Mouse (Mus musculus): ENCODE data around the gene Rab40c. TPM values are rescaled to one million over a fixed set of nuclear protein-coding genes. Genes with fewer than 3 reads are reported as not detected.

Rab40c gene
- polyA plus RNA-seq, 1 experiment from 2014 or later = 6.5 TPM

DNA sequence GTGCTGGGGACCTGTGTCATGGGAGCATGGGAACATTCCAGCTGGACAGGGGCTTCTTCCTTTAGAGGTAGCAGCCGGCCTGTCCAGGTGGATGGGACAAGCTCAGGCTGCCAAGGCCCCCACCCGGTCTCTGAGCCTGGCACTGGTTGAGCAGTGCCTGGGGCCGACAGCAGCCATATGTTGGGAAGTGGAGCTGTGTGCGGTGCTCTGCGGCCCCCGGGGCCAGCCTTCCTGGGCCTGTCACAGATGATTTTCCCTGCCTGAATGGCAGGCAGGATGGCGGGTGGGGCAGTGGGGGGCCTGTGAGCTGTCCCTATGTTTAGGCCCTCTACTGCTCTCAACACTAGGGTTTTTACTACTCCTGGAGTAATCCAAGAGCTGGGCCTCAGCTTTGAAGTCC, 36.7 kb upstream of the Rab40c start:
- WGBS (ENCODE audit: insufficient replicate concordance) = 78% methylated on average over 7 of the region's 7 CpGs
- Histone ChIP-seq H3K9me3 (replicated peaks) (no peaks in the 10 kb centered on the region), H3K27me3 (peaks cover 30% of the 10 kb centered on the region), H3K4me3 (replicated peaks) (no peak overlapping the region), H3K4me1 (replicated peaks) (peaks cover 43% of the 10 kb centered on the region), H3K9ac (no peak overlapping the region), H3K27ac (peak overlapping the region; percentile 25; the same call in 1 of the 2 replicates), H3K36me3 (peaks cover 43% of the 10 kb centered on the region), H3K4me2 (no peak overlapping the region)
- ATAC-seq (ENCODE audit: low read depth) = no peak
- DNase-seq = no peak

DNA sequence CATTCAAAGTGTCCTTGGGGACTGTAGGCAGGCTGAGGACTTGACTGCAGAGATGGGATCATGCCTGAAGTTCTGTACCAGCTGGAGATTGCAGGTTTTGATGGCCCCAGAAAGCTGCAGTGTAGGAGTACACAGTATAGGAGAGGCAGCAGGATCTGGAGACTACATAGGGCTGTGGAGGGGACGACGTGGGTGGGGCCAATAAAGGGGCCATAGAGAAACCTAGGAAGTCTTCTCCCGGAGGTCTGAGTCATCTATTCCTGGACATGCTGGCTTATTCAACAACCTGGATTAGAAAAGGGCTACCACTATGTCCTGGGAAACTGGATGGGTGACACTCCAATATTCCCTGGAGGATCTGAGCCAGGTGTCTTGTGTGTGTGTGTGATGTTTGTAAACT, 36.2 kb upstream of the Rab40c start:
- no peaks in the 10 kb centered on the region for H3K9me3 ChIP-seq (replicated peaks)
- H3K4me1 ChIP-seq (replicated peaks) = peaks cover 43% of the 10 kb centered on the region
- no peak overlapping the region for H3K9ac ChIP-seq
- no peak overlapping the region for H3K4me2 ChIP-seq
- H3K4me3 ChIP-seq (replicated peaks) = no peak overlapping the region
- H3K27ac ChIP-seq = 0 out of 2 replicates have a peak overlapping the region, but pooled peaks have one; percentile 25
- DNase-seq = no peak
- H3K36me3 ChIP-seq = peaks cover 41% of the 10 kb centered on the region
- peaks cover 35% of the 10 kb centered on the region for H3K27me3 ChIP-seq
- ATAC-seq (ENCODE audit: low read depth) = no peak
- WGBS (ENCODE audit: insufficient replicate concordance) = 49% methylated on average over 3 of the region's 3 CpGs

DNA sequence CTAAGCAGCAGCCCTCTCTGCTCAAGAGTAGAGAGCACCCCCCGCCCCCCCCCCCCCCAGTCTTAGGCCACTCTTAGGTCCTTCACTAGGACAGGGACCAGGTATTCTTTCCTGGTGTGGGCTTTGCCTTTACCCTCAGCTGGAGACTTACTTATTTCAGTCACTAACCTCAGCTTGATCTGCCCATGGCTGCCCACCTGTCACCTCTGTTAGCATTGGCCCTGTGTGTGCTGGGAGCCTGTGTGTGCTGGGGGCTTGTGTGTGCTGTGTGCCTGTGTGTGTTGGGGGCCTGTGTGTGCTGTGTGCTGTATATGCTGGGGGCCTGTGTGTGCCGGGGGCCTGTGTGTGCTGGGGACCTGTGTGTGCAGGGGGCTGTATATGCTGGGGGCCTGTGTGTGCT, 35.1 kb upstream of the Rab40c start:
- Histone ChIP-seq H3K4me2 (no peak overlapping the region), H3K9me3 (replicated peaks) (no peaks in the 10 kb centered on the region), H3K27ac (no peak overlapping the region), H3K36me3 (peaks cover 30% of the 10 kb centered on the region), H3K4me3 (replicated peaks) (no peak overlapping the region), H3K9ac (no peak overlapping the region), H3K4me1 (replicated peaks) (peaks cover 40% of the 10 kb centered on the region), H3K27me3 (peaks cover 45% of the 10 kb centered on the region)
- DNase-seq (no peak), ATAC-seq (ENCODE audit: low read depth) (no peak)
- 74% methylated on average over 2 of the region's 2 CpGs for WGBS (ENCODE audit: insufficient replicate concordance)

DNA sequence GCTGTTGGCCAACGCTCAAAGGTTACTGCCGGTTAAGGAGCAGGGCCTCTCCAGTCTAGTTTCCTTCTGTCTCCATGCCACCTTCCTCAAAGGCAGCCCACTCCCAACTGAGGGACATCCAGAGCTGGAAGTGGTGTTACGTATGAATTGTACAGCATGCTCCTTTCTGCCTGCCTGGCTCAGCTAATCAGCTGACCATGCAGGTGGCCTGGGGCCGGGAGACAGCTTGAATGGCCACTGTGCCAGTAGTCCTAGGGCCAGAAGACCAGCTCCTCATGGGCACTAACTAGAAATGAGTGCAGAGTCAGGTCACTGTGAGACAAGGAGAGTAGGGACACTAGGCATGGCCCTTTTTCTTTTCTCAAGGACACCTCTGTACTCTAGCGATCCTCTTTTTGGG, 33.6 kb upstream of the Rab40c start:
- H3K36me3 ChIP-seq = peaks cover 15% of the 10 kb centered on the region
- no peak overlapping the region for H3K4me2 ChIP-seq
- ATAC-seq (ENCODE audit: low read depth) (no peak), DNase-seq (no peak)
- H3K4me3 ChIP-seq (replicated peaks) = no peak overlapping the region
- H3K27me3 ChIP-seq = peaks cover 51% of the 10 kb centered on the region
- WGBS (ENCODE audit: insufficient replicate concordance) = 74% methylated on average over 5 of the region's 5 CpGs
- H3K9me3 ChIP-seq (replicated peaks) = no peaks in the 10 kb centered on the region
- H3K9ac ChIP-seq = no peak overlapping the region
- peaks cover 39% of the 10 kb centered on the region for H3K4me1 ChIP-seq (replicated peaks)
- no peak overlapping the region for H3K27ac ChIP-seq

DNA sequence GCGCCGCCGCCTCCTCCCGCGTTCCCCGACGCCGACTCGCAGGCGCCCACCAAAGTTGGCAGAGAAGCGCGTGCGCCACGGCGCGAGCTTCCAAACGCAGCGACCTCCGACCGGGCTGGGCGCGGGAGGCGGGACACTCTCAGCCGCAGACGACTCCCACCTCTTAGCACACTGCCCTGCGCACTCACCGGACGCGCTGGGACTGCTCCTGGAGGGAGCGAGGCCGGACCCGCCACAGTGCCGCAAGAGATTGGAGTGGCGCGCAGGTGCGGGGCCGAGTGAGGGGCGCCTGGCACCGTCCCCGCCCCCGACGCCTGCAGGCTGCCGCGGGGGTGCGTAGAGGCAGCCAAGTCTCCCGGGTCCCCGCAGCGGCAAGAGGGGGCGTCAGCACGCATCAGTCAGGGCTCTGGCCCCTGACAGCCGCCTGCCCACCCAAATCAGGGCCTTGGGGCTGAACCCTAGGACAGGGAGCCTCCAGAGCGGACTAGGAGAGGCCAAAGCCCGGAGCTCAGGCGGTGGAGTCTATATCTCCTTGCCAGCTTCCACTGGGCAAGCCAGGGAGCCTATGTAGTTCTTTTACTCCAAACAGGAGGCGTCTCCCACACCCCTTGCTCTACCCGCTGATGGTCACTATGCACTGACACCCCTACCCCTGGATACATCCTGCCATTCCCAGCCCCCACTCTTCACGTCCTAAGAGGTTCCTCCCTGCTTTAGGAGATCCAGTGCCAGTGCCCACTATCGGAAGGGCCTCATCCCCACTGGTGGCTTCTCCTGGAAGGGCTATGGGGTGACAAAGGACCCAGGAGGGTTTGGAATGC, 32.5 kb upstream of the Rab40c start, which contains the start of gene A930017K11Rik:
TSS of gene A930017K11Rik (minus strand) at position 763 of the 821 bp plus-strand sequence.
- peak within 1 kb of the TSS; percentile 70 for H3K4me2 ChIP-seq

DNA sequence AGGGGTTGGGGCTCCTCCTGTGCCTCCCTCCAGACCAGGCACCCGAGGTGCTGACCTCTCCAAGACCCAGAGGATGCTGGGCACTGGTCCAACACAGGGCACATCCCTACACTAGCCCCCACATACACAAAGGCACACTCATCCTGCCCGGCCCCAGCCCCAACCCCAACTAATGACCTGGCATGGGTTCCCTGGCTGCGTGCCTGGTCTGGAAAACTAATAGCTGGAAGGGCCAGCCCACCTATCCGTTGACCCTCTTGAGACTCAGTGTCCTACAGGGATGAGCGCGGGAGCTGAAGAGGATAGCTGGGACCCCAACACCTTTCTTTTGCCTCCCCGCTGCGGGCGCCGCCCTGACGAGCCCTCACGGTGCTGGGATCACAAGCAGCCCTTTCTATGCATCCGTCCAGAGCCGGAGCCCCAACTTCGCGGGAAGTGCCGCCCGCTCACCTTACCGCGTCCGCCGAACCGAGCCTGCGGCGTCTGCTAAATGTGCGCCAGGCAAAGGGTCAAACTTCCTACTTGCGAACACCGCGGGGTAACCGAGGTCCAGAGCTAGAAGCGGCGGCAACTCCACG, 31.8 kb upstream of the Rab40c start:
- no peak overlapping the region for H3K27ac ChIP-seq
- peak overlapping the region; percentile 51; the same call in 1 of the 2 replicates for H3K9ac ChIP-seq
- DNase-seq = no peak
- H3K4me1 ChIP-seq (replicated peaks) = peaks cover 57% of the 10 kb centered on the region
- H3K27me3 ChIP-seq = peaks cover 51% of the 10 kb centered on the region
- peak overlapping the region; percentile 53 for H3K4me3 ChIP-seq (replicated peaks)
- 2% methylated on average over 33 of the region's 33 CpGs for WGBS (ENCODE audit: insufficient replicate concordance)
- H3K9me3 ChIP-seq (replicated peaks) = no peaks in the 10 kb centered on the region
- H3K4me2 ChIP-seq = peak overlapping the region; percentile 70
- no peaks in the 10 kb centered on the region for H3K36me3 ChIP-seq
- ATAC-seq (ENCODE audit: low read depth) = no peak

More for the DNA sequence above, 32.5 kb upstream of the Rab40c start, which contains the start of gene A930017K11Rik:
- Histone ChIP-seq H3K27ac (no peak within 1 kb of the TSS), H3K9me3 (replicated peaks) (no peaks in the 10 kb centered on the region), H3K27me3 (peaks cover 51% of the 10 kb centered on the region), H3K36me3 (0 out of 2 replicates have a peak, but pooled peaks cover 3% of the 10 kb centered on the region), H3K4me1 (replicated peaks) (peaks cover 50% of the 10 kb centered on the region), H3K9ac (peak within 1 kb of the TSS; percentile 51), H3K4me3 (replicated peaks) (peak within 1 kb of the TSS; percentile 53)
- no peak for ATAC-seq (ENCODE audit: low read depth)
- DNase-seq = no peak
- 2% methylated on average over 58 of the region's 58 CpGs for WGBS (ENCODE audit: insufficient replicate concordance)

DNA sequence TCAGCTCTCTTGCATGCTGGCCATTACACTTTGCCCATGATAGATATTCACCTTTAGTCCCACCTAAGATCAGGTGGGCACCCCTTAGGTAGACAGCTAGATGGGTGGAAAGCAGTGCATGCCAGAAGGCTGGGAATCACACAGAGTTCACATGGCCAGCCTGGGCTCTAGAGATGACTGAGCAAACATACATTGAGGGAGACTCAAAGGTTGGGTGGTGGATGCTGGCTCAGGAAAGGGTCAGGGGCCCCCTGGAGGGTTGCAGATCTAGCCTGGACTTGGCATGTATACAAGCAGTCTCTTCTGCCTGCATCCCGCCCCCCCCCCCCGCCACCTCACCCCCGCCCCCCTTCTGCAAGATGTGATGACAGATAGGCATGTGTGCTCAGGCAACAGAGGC, 31.2 kb upstream of the Rab40c start:
- H3K9ac ChIP-seq = no peak overlapping the region
- ATAC-seq (ENCODE audit: low read depth) = no peak
- peaks cover 57% of the 10 kb centered on the region for H3K4me1 ChIP-seq (replicated peaks)
- H3K9me3 ChIP-seq (replicated peaks) = no peaks in the 10 kb centered on the region
- H3K4me3 ChIP-seq (replicated peaks) = no peak overlapping the region
- H3K27me3 ChIP-seq = peaks cover 51% of the 10 kb centered on the region
- H3K36me3 ChIP-seq = no peaks in the 10 kb centered on the region
- DNase-seq = no peak
- 10% methylated on average over 3 of the region's 3 CpGs for WGBS (ENCODE audit: insufficient replicate concordance)
- peak overlapping the region; percentile 70 for H3K4me2 ChIP-seq
- no peak overlapping the region for H3K27ac ChIP-seq

DNA sequence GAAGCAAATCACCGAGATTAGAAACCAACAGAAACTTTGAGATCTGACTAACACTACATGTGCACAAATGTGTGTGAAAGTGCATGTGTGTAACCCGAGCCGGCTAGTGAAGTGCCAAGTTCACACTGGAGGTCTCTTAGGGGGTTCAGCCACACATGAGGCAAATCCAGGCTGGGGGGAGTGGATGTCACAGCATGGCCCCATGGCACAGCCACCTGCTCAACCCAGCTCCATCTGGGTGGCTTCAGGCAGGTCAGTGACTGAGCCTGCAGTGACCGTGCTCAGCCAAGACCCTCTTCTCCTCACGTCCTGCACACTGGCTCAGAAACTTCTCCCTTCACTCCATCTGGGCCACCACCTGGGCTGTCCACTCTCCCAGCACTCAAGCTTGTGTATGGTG, 30.5 kb upstream of the Rab40c start:
- H3K9me3 ChIP-seq (replicated peaks) = no peaks in the 10 kb centered on the region
- H3K4me1 ChIP-seq (replicated peaks) = peaks cover 61% of the 10 kb centered on the region
- no peak overlapping the region for H3K4me3 ChIP-seq (replicated peaks)
- H3K4me2 ChIP-seq = no peak overlapping the region
- H3K27me3 ChIP-seq = peaks cover 51% of the 10 kb centered on the region
- H3K36me3 ChIP-seq = no peaks in the 10 kb centered on the region
- H3K27ac ChIP-seq = no peak overlapping the region
- no peak for ATAC-seq (ENCODE audit: low read depth)
- no peak overlapping the region for H3K9ac ChIP-seq
- 67% methylated on average over 5 of the region's 5 CpGs for WGBS (ENCODE audit: insufficient replicate concordance)
- no peak for DNase-seq

DNA sequence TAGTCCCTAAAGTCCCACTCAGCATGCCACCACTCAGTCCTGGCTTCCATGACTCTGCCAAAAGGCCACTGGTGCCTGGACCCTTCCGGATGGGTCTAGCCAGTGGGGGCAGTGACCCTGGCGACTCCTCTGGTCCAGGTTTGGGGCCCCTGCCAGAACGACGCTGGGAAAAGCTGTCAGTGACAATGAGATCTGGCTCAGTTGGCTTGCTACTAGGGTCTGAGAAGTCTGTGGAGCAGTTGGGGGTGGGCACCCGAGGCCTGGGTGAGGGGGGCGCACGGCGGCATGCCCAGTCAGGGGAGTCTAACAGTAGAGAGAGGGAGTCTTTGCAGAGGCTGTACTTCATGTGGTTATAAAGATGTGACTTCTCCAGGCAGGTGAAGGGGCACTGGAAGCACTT, 28.5 kb upstream of the Rab40c start:
- no peak for ATAC-seq (ENCODE audit: low read depth)
- H3K9me3 ChIP-seq (replicated peaks) = no peaks in the 10 kb centered on the region
- no peak for DNase-seq
- H3K4me3 ChIP-seq (replicated peaks) = no peak overlapping the region
- WGBS (ENCODE audit: insufficient replicate concordance) = 73% methylated on average over 8 of the region's 8 CpGs
- peaks cover 39% of the 10 kb centered on the region for H3K27me3 ChIP-seq
- H3K4me2 ChIP-seq = peak overlapping the region; percentile 85
- no peaks in the 10 kb centered on the region for H3K36me3 ChIP-seq
- peak overlapping the region; percentile 99 for H3K9ac ChIP-seq
- H3K27ac ChIP-seq = peak overlapping the region; percentile 100
- H3K4me1 ChIP-seq (replicated peaks) = peaks cover 80% of the 10 kb centered on the region

DNA sequence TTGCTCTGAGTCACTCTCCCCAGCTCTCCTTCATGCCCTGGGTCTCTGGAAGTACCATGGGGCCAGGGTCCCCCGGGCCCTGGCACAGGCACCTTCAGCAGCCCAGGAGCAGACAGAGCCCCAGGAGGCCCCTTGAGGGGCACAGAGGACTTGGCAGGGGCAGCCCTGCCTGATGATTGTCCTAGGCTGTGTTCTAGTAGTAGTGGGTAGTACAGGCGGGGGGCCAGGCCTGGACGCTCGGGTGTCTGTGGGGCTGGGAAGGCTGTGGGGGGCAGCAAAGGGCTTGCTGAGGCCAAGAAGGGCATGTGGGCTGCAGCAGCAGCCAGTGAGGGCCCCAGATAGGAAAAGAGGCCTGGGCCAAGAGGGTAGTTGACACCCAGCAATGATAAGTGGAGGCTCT, 28.0 kb upstream of the Rab40c start:
- 0 out of 2 replicates have a peak, but pooled peaks have one; percentile 1 for ATAC-seq (ENCODE audit: low read depth)
- 61% methylated on average over 4 of the region's 4 CpGs for WGBS (ENCODE audit: insufficient replicate concordance)

DNA sequence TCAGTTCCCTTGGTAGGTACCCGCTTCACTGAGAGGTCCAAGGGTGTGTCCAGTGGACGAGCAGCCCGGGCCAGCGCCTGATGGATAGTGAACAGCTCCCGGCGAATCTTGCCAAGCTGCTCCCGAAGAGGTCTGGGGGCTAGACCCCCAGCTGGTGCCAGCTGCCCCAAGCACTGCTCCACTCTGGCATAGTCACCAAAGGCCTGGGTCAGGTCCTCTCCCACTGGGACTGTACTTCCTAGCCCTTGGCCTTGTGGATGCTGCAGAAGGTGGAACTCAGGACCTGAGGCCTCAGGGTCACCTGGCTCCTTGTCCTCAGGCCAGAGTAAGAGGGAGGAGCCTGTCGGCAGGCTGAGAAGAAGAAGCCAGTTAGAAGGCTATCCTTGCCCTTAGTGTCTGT, 27.4 kb upstream of the Rab40c start:
- Histone ChIP-seq H3K27ac (peak overlapping the region; percentile 100), H3K9ac (peak overlapping the region; percentile 99), H3K4me1 (replicated peaks) (peaks cover 77% of the 10 kb centered on the region), H3K36me3 (no peaks in the 10 kb centered on the region), H3K4me2 (peak overlapping the region; percentile 85), H3K4me3 (replicated peaks) (peak overlapping the region; percentile 24; the same call in 1 of the 2 replicates), H3K9me3 (replicated peaks) (no peaks in the 10 kb centered on the region), H3K27me3 (peaks cover 28% of the 10 kb centered on the region)
- DNase-seq (no peak), ATAC-seq (ENCODE audit: low read depth) (no peak)
- WGBS (ENCODE audit: insufficient replicate concordance) = 80% methylated on average over 8 of the region's 8 CpGs

More for the DNA sequence above, 28.0 kb upstream of the Rab40c start:
- H3K27me3 ChIP-seq = peaks cover 35% of the 10 kb centered on the region
- H3K36me3 ChIP-seq = no peaks in the 10 kb centered on the region
- peak overlapping the region; percentile 99 for H3K9ac ChIP-seq
- H3K4me2 ChIP-seq = peak overlapping the region; percentile 85
- peak overlapping the region; percentile 100 for H3K27ac ChIP-seq
- H3K9me3 ChIP-seq (replicated peaks) = no peaks in the 10 kb centered on the region
- no peak overlapping the region for H3K4me3 ChIP-seq (replicated peaks)
- no peak for DNase-seq
- H3K4me1 ChIP-seq (replicated peaks) = peaks cover 83% of the 10 kb centered on the region
